Mouse (Mus musculus): ENCODE results near the gene Fam71e1.

DNA sequence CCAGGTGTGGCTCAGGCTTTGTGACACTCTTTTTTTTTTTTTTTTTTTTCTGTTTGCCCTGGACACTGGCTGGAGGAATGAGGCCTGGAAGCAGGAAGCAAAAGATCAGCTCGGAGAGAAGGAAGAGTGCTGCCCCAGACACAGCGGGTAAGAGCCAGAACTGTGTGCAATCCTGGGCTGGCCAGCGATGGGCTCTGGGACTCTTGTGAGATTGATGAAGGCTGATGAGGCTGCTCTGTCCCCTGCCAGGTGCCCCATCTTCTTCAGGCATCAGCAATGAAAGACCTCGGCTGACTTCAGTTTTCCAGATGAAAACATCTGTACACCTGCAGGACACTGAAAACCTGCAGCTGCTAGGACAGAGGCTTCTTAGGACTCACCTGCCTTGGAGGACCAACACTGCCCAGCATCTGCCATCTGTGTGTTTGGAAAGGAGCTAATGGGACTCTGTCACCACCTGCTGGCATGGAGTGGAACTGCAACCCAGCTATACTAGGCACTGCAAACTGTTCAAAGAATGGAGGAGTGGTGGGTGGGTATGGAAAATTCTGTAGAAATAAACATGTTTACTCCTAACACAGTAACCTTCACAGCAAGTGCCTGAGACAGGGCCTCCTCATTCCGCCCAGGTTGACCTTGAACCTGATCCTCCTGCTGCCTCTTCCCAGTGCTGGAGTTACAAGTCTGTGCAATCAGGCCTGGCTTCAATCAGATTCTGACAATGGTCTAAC is 11.4 kb upstream of the Fam71e1 start:
- peak; percentile 100 for TF ChIP-seq CTCF (conservative IDR thresholded peaks at IDR 0.05; ENCODE audit: low read length)
- TF ChIP-seq POU5F1 (IDR thresholded peaks at IDR 0.05; ENCODE audit: borderline replicate concordance, low read length), result no peak
